Mouse (Mus musculus) gastrocnemius, adult 18-20 months (tissue): Measurements from ENCODE around the gene Tbc1d7. TPM values are rescaled to one million over a fixed set of nuclear protein-coding genes. Genes with fewer than 3 reads are reported as not detected.

ENCODE experiments used
- DNase-seq: peaks from one replicate; pipeline ENCODE4 v3.0.0; 2021; ENCODE audit warnings: low spot score
- total RNA-seq, 2 experiments: library from RNA; stranded (reverse); gene quantifications; 2 replicates each; pipeline ENCODE4 v1.2.3; 2021

Tbc1d7 gene
- total RNA-seq, 2 experiments from 2014 or later = 23.4 to 26.3 TPM

- no peak for DNase-seq
Measured at GRCm38 (mm10) chr13:43144720-43145418, 26.4 kb downstream of the Tbc1d7 start.

GRCm38 (mm10) chr13:43134468-43134867 lies 36.8 kb downstream of the Tbc1d7 start:
- no peak for DNase-seq

- no peak for DNase-seq
Measured at GRCm38 (mm10) chr13:43133400-43133799, 37.9 kb downstream of the Tbc1d7 start.

DNA sequence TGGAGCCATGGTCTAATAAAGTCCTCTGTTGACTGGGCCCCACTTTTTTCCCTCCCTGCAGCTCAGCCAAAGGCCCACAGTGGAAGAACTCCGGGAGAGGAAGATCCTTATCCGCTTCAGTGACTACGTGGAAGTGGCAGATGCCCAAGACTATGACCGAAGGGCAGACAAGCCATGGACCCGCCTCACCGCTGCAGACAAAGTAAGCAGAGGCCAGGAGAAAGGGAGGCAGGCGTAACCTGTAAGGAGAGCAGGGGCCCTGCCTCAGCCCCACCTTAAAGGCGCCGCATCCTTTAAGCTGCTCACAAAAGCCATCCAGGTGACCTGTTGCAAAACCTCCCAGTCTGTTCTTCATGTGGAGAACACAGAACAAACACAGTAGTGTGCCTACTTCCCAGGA lies 38.4 kb downstream of the Tbc1d7 start:
- DNase-seq = no peak

GRCm38 (mm10) chr13:43131741-43132191 lies 39.5 kb downstream of the Tbc1d7 start:
- no peak for DNase-seq

DNA sequence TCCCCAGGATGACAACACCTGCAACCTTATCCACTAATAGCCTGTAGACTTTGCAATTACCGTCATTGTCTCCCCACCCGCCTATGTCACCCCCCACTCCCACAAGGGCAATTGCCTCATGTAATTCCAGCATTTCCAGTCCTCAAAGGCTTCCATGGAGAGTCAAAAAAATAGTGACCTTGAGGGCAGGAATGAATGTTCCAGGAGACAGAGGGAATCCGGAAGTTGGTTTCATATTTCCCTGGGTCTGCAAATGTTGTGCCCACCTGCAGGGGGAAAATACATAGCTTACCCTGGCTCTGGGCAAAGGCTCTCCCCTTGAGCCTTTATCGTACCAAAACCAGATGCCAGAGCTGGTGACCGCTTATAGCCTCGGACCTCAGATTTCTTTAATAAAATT lies 41.1 kb downstream of the Tbc1d7 start:
- no peak for DNase-seq

DNA sequence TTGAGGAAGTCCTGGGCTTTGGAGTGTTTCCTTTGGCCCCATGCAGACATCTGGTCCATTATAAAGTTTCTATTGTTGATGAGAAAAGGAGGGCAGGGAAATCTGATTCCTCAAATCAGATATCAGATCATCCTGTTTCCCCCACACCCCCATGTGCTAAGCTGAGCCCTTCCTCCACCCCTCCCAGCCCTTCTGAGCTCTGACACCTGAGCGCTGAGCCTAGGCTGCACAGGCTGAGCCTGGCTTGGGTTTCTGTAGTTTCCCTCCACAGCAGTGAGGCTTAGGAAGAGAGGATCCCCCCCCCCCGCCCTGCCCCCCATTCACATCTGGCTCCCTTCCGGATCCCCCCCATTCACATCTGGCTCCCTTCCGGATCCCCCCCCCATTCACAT lies 46.6 kb downstream of the Tbc1d7 start:
- no peak for DNase-seq

GRCm38 (mm10) chr13:43123895-43124682 lies 47.2 kb downstream of the Tbc1d7 start:
- DNase-seq = no peak

DNA sequence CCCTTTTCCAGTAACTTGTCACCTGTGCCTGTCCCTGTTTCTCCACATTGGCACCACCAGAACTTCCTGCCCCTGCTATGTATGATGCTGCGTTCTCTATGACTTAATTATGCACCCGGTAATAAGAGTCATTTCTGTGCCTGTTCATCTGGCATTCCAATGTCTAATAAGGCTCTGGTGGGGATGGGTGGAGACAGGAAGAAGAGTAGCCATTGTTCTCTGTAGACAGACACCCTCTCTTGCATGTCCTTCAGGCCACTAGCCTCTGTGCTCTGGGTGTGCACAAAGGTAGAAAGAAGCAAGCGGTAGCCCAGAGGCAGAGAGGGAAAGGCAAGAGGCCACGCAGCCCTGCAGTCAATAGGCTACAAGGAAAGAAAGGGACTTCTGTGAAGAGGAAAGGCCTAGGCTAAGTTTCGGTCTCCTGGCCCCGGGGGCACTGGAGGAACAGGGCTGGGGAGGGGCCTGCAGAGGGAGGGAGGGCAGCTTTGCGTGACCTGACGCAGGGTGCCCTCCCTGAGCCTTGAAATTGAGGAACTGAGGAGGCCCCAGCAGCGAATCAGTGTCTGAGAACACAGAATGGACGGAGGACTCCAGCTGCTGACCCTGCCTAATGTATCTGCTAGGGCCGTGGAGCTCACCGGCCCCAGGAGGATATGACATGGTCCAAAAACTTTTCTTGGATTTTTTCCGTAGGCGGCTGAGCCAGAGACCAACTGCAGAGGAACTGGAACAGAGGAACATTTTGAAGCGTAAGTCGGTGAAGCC lies 48.8 kb downstream of the Tbc1d7 start:
- DNase-seq = peak; percentile 50

DNA sequence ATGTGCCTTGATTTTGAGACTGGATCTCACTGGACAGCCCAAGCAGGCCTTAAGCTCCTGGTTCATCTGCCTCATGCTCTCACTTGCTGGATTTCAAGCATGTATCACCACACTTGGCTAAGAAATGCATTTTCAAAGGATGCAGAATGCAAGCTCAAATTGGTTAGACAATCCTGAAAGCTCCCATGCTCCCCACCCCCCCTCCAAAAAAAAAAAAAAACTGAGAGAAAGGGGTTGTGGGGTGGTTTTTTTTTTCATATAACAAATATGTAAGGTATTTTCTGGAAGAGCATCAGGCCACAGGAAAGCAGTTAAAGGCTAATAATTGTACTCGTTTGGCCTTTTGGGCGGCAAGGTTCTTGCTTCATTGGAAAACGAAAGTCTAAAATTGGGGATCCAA lies 58.2 kb downstream of the Tbc1d7 start:
- no peak for DNase-seq

GRCm38 (mm10) chr13:43112707-43113106 lies 58.6 kb downstream of the Tbc1d7 start:
- no peak for DNase-seq

GRCm38 (mm10) chr13:43112280-43112679 lies 59.0 kb downstream of the Tbc1d7 start:
- DNase-seq = no peak

- DNase-seq = no peak
Measured at GRCm38 (mm10) chr13:43104496-43104895, 66.8 kb downstream of the Tbc1d7 start.

DNA sequence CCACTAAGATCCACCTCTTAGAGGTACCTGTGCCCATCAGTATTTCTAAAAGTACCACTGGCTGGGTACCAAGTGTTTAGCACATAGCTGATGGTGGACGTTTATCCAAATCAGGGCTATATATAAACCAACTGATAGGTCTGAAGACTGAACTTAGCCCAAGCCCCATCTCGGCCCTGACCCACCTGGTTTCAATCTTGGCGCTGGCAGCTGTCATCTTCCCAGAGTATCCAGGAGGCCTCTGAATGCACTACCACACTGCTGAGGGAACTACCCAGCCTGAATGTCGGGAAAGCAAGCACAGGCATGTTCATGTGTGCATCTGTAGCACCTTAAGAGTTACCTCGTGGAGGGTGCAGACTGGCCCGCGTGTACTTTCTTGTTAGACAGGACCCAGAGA lies 68.4 kb downstream of the Tbc1d7 start:
- no peak for DNase-seq

Other genes with a start within 250 kb of the Tbc1d7 start
- gene Gfod1, start 132.7 kb upstream of the Tbc1d7 start, total RNA-seq = 1 to 10 TPM; 4.7 to 6.8 TPM
- 10 to 100 TPM; 17.1 to 22.1 TPM for gene Sirt5, start 194.0 kb upstream of the Tbc1d7 start, total RNA-seq
- 100 to 1,000 TPM; 121 to 134 TPM for gene Nol7, start 226.9 kb upstream of the Tbc1d7 start, total RNA-seq